Mouse (Mus musculus): ENCODE measurements at regions not wholly inside any gene's neighbourhood (a gene's known extent, or its start where the extent isn't known, plus 50 kb on each side); places are given as distances from the start of the nearest gene placed in this dataset.

DNA sequence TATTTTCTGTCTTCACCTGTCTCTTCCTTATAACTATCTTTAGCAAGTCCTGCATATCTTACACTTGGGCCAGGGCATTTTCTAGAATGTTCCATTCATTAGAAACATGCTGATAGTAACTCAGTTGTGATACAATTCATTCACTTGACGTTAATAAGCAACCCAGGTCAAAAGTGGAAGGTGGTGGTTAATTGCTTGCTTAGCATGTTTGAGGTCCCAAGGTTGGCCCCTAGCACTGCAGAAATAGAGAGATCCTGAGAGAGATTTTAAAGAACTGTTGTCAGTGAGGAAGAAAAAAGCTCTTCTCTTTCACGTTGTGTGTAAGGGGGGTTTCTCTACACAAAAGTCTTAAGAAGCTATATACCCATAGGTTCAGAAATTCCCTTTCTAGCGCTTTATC, 178.7 kb downstream of the Cd83 start:
- no peak for TF ChIP-seq POLR2A (IDR thresholded peaks at IDR 0.05; ENCODE audit: borderline replicate concordance, insufficient read depth, low read length)
- no peak for TF ChIP-seq CTCF (IDR thresholded peaks at IDR 0.05; ENCODE audit: borderline replicate concordance, insufficient read depth, low read depth, low read length)

All from cerebellum, adult 2 months (tissue).